Mouse (Mus musculus) ES-Bruce4 (cell line): ENCODE results near the gene Slc46a3. TPM values are rescaled to one million over a fixed set of nuclear protein-coding genes. Genes with fewer than 3 reads are reported as not detected.

Source experiments
- H3K27ac ChIP-seq: 2 replicates; pipeline ENCODE4 v1.5.1; 2012; ENCODE audit warnings: low read length, inconsistent platforms; ENCODE audit not compliant: insufficient read depth
- H3K27me3 ChIP-seq: 2 replicates; pipeline ENCODE4 v1.6.1; 2012; ENCODE audit warnings: mild to moderate bottlenecking, low read length, inconsistent platforms; ENCODE audit not compliant: control insufficient read depth, poor library complexity, insufficient read depth, severe bottlenecking
- H3K36me3 ChIP-seq: 2 replicates; pipeline ENCODE4 v1.6.1; 2012; ENCODE audit warnings: inconsistent platforms, mild to moderate bottlenecking, low read length, moderate library complexity; ENCODE audit not compliant: control insufficient read depth, poor library complexity, insufficient read depth, severe bottlenecking
- H3K4me1 ChIP-seq: one replicate; pipeline ENCODE4 v1.8.1; 2011; ENCODE audit warnings: low read length; ENCODE audit not compliant: control insufficient read depth, insufficient read depth
- H3K4me3 ChIP-seq: 2 replicates; pipeline ENCODE4 v1.5.1; 2011; ENCODE audit warnings: low read depth, mild to moderate bottlenecking, low read length
- H3K9ac ChIP-seq: 2 replicates; pipeline ENCODE4 v1.6.1; 2012; ENCODE audit warnings: low read depth, mild to moderate bottlenecking, inconsistent platforms; ENCODE audit not compliant: poor library complexity, severe bottlenecking
- H3K9me3 ChIP-seq: replicated peaks from 2 replicates; pipeline ENCODE4 v1.6.1; 2012; ENCODE audit warnings: mild to moderate bottlenecking, low read length, inconsistent platforms; ENCODE audit not compliant: control insufficient read depth, poor library complexity, insufficient read depth, severe bottlenecking
- CTCF ChIP-seq: IDR thresholded peaks from one replicate; pipeline ENCODE4 v1.8.1; 2011; ENCODE audit warnings: low read depth, low read length
- EP300 ChIP-seq: IDR thresholded peaks from 2 replicates; pipeline ENCODE4 v1.6.1; 2011; ENCODE audit warnings: low read depth, low read length; ENCODE audit not compliant: insufficient read depth
- POLR2A ChIP-seq: IDR thresholded peaks from one replicate; pipeline ENCODE4 v1.8.1; 2011; ENCODE audit warnings: low read length; ENCODE audit not compliant: insufficient read depth
- polyA plus RNA-seq: library from polyadenylated mRNA; stranded (reverse); fragments of >200 nt; gene quantifications from 2 replicates; pipeline ENCODE4 v1.2.4, GENCODE M21; 2011; ENCODE audit warnings: low read depth; ENCODE audit not compliant: missing spikeins, insufficient read depth, insufficient read length

The Slc46a3 gene
- polyA plus RNA-seq, result 2.5 and 3.9 TPM in 2 replicates

DNA sequence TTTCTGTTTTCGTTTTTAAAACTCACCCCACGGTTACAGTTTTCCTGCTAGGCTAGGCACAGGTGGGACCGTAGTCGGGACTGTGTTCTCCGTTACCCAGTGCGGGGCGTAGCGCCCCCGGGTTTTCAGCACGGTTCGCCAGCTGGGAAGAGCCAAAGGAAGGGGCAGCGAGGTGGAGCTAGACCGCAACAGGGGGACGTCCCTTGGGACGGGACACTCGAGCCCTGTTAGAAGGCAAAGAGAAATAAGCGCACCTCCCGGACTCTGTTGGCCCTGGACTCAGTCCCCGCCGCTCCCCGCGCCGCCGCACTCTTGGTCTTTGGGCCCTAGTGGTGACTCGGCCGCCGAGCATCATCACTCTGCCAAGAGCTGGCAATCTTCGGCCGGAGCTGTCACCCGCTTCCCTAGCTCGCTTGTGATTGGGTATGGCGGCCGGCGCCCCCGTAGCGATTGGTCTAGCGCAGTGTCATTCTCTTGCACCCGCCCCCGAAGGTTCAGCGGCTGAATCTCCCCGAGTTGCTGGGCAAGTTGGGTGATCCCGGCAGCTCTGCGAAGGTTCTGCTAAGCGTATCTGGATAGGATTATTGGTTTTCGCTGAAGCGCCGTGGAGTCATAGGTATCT, at the start of gene Slc46a3:
Slc46a3 (minus strand) TSS at position 361 of the 622 bp plus-strand sequence.
- Histone ChIP-seq H3K27ac (no peak within 1 kb of the TSS), H3K27me3 (no peaks in the 10 kb centered on the region), H3K4me1 (peaks cover 9% of the 10 kb centered on the region), H3K9me3 (no peaks in the 10 kb centered on the region), H3K4me3 (peak within 1 kb of the TSS; percentile 78), H3K9ac (peak within 1 kb of the TSS; percentile 11), H3K36me3 (no peaks in the 10 kb centered on the region)
- no peak for TF ChIP-seq POLR2A
- no peak for TF ChIP-seq CTCF
- no peak for TF ChIP-seq EP300

DNA sequence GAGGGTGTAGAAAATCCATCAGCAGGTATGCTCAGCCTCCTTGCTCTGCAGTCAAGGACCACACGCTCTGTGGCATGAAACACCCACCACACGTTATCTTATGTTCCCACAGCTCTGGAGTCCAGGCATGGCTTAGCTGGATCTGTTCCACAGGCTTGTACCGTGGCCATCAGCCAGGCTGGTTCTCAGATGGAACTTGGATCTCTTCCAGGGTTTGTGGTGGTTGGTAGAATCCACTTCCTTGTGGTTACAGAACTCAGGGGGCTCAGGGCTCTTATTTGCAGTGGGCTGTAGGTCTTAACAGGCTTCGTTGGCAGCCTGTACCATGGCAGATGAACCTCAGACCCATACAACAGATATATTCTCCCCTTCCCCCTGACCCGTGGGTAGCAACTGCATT, 44.6 kb upstream of the Slc46a3 start:
- no peak for TF ChIP-seq CTCF
- no peak for TF ChIP-seq POLR2A
- TF ChIP-seq EP300, result no peak
- H3K9ac ChIP-seq, result no peak overlapping the region
- H3K4me1 ChIP-seq, result peaks cover 2% of the 10 kb centered on the region
- no peaks in the 10 kb centered on the region; the same call in 1 of the 2 replicates for H3K9me3 ChIP-seq
- H3K4me3 ChIP-seq, result no peak overlapping the region
- no peaks in the 10 kb centered on the region for H3K36me3 ChIP-seq
- no peak overlapping the region for H3K27ac ChIP-seq
- no peaks in the 10 kb centered on the region for H3K27me3 ChIP-seq

DNA sequence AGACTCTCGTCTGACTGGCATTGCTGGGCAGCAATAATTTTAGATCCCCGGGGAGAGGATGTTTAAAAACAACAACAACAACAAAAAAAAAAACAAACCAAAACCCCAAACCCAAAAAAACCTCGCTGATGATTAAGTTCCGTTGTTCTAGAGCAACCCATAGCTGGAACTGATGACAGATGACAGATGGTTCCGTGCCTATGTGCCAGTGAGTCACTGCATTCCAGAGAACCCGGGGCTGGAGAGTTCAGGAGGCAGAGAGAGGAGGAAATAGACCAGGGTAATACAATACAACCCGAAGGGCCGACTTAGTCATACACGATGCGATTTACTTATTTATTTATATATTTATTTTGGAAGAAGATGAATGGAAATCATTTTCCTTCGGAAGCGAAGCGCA, 40.5 kb upstream of the Slc46a3 start:
- TF ChIP-seq CTCF, result no peak
- TF ChIP-seq EP300, result no peak
- TF ChIP-seq POLR2A, result no peak
- Histone ChIP-seq H3K9me3 (no peaks in the 10 kb centered on the region; the same call in 1 of the 2 replicates), H3K27me3 (no peaks in the 10 kb centered on the region), H3K27ac (no peak overlapping the region), H3K4me1 (no peaks in the 10 kb centered on the region), H3K9ac (no peak overlapping the region), H3K36me3 (no peaks in the 10 kb centered on the region), H3K4me3 (no peak overlapping the region)

DNA sequence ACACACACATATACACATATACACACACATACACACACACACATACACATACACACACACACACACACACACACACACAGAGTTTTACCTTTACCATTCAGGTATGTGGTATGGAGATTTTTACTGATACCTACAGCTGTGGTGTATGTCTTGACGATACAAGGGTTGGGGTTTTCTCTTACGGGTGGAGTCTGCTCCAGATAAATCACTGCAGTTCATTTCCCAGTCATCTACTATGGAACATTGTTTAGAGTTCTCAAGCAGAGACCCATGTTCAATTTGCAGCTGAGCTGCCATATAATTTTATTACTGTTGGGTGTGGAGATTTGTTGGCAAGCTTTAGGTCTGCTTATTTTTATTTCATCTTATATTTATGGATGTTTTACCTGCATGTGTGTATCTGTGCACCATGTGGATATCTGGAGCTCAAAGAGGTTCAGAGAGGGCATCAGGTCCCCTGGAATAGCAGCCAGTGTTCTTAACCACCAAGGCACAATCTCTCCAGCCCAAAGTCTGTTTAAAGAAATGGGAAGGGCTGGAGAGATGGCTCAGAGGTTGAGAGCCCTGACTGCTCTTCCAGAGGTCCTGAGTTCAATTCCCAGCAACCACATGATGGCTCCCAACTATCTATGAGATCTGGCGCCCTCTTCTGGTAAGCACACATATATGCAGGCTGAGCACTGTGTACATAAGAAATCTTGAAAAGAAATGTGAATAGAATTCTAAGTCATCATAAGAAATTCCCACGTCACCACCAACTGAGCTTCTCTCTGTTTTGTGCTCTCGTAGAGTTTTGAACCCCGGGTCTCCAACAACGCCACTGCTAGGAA, 34.3 kb upstream of the Slc46a3 start:
- Histone ChIP-seq H3K9ac (peak overlapping the region; percentile 52), H3K9me3 (no peaks in the 10 kb centered on the region), H3K4me1 (no peaks in the 10 kb centered on the region), H3K36me3 (no peaks in the 10 kb centered on the region), H3K27ac (no peak overlapping the region), H3K4me3 (no peak overlapping the region), H3K27me3 (no peaks in the 10 kb centered on the region)
- no peak for TF ChIP-seq POLR2A
- peak; percentile 21 for TF ChIP-seq CTCF
- no peak for TF ChIP-seq EP300

DNA sequence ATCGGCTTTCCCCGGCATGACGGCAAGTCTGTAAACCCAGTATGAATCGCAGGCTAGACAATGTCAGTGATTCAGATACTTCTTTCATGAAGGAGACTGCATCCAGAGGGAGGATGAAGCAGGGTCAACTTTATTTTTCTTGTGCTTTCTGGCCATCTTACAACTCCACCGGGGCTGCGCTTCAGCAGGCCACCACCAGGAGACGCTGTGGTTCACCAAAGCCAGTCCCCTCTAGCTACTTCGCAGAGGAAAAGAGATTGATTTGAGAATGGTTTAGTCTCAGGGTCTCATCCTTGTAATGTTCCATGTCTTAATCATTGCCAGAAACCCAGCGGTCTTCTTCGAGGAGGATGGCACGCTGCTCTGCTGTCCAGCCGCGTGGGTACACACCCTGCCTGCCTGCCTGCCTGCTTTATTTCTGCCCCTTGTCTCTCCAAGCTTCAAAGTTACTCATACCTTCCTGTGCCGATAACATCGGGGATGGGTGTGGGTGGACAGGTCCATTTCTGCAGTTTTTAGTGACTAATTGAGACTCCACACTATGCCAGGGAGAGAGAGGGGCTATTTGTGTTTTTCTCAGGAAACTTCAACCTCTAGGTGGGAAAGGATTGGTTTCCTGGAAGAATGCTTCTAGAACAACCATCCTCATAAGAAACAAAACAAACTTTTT, 31.5 kb upstream of the Slc46a3 start:
- Histone ChIP-seq H3K36me3 (no peaks in the 10 kb centered on the region), H3K27ac (no peak overlapping the region), H3K4me1 (peaks cover 3% of the 10 kb centered on the region), H3K27me3 (no peaks in the 10 kb centered on the region), H3K4me3 (peak overlapping the region; percentile 59), H3K9ac (peak overlapping the region; percentile 39; the same call in 1 of the 2 replicates), H3K9me3 (no peaks in the 10 kb centered on the region)
- peak; percentile 95 for TF ChIP-seq CTCF
- TF ChIP-seq POLR2A, result no peak
